Mouse (Mus musculus): ENCODE data around the gene Fam57b.

DNA sequence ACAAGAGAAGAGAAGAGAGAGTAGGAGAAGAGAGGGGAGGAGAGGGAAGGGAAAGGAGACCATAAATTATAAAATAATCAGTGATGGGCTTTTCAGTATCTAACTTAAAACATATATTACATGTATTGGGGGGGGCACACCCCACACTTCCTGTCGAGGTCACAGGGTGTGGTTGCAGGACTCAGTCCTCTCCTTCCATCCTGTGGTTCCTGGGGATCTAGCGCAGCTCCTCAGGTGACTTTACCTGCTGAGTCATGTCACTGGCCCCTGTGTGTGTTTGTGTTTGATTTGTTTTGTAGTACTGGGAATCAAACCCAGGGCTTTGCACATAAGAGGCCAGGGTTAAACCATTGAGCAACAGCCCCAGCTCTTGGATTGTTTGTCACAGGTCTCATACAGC lies 23.0 kb upstream of the Fam57b start:
- TF ChIP-seq CTCF (conservative IDR thresholded peaks at IDR 0.05; ENCODE audit: low read length) (no peak), POU5F1 (IDR thresholded peaks at IDR 0.05; ENCODE audit: borderline replicate concordance, low read length) (no peak)

Data from E14TG2a.4 (cell line).